Mouse (Mus musculus) forebrain, embryonic 12.5 days (tissue): Measurements from ENCODE around the gene Pate4. TPM values are rescaled to one million over a fixed set of nuclear protein-coding genes. Genes with fewer than 3 reads are reported as not detected.
A peak's percentile ranks its signal among the peaks of the same experiment; 100 is the strongest.

Source experiments
- ATAC-seq: fragments of 200-750 bp; cut with Nextera tagmentation; 2 replicates; pipeline ENCODE4 v1.8.0; 2017; ENCODE audit warnings: moderate TSS enrichment; ENCODE audit not compliant: low FRiP score
- H3K27ac ChIP-seq: fragments of 300-500 bp; sonication (generic); 2 replicates; pipeline ENCODE4 v1.5.1; 2016; ENCODE audit warnings: mild to moderate bottlenecking
- H3K27me3 ChIP-seq: fragments of 300-500 bp; sonication (generic); 2 replicates; pipeline ENCODE4 v1.6.1; 2016; ENCODE audit warnings: mild to moderate bottlenecking
- H3K36me3 ChIP-seq: fragments of 300-500 bp; sonication (generic); replicated peaks from 2 replicates; pipeline ENCODE4 v1.6.1; 2016; ENCODE audit warnings: mild to moderate bottlenecking
- H3K4me1 ChIP-seq: fragments of 300-500 bp; sonication (generic); 2 replicates; pipeline ENCODE4 v1.6.1; 2016
- H3K4me2 ChIP-seq: fragments of 300-500 bp; sonication (generic); 2 replicates; pipeline ENCODE4 v1.6.1; 2016; ENCODE audit warnings: mild to moderate bottlenecking, moderate library complexity
- H3K4me3 ChIP-seq: fragments of 300-500 bp; sonication (generic); replicated peaks from 2 replicates; pipeline ENCODE4 v1.5.1; 2016; ENCODE audit warnings: mild to moderate bottlenecking
- H3K9ac ChIP-seq: fragments of 300-500 bp; sonication (generic); 2 replicates; pipeline ENCODE4 v1.6.1; 2016; ENCODE audit warnings: mild to moderate bottlenecking
- H3K9me3 ChIP-seq: fragments of 300-500 bp; sonication (generic); 2 replicates; pipeline ENCODE4 v1.6.1; 2016
- WGBS: fragments of 180-500 bp; shearing (Covaris S2); methylation state at CpG from one replicate; pipeline ENCODE4 v1.1.7; 2016; 5-methylcytosine and 5-hydroxymethylcytosine counted together
- polyA plus RNA-seq: library from polyadenylated mRNA; unstranded; fragments of >200 nt; fragmentation: Nextera tagmentation; extraction: Ambion mirVana; gene quantifications from 2 replicates; pipeline ENCODE4 v1.2.1, GENCODE M21; 2016

The Pate4 gene
- polyA plus RNA-seq, 1 experiment from 2014 or later = not detected

DNA sequence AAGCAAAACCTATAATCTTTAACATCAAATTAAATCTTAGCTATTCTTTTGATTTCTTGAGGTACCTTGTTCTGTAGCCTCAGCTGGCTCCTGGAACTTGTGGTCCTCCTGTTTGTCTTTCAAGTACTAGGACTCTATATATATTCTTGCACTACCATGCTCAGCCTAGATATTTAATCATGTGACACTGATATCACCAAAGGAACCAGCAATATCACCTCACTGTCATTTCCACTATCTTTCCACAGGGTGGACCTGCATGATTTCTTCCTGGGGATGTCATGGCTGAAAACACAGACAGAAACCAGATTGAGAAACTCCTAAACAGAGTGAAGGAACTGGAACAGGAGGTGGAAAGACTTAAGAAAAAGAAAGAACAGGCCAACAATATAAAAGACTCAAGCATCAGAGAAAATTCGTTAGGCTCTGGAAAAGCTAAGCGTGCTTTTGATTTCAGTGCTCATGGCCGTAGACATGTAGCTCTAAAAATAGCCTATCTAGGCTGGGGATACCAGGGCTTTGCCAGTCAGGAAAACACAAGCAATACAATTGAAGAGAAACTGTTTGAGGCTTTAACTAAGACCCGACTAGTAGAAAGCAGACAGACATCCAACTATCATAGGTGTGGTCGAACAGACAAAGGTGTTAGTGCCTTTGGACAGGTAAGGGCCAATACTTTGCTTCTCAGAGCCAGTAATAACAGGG lies 47.1 kb downstream of the Pate4 start:
- no peak overlapping the region for H3K9ac ChIP-seq
- H3K36me3 ChIP-seq = peaks cover 55% of the 10 kb centered on the region
- 94% methylated on average over 5 of the region's 5 CpGs for WGBS

DNA sequence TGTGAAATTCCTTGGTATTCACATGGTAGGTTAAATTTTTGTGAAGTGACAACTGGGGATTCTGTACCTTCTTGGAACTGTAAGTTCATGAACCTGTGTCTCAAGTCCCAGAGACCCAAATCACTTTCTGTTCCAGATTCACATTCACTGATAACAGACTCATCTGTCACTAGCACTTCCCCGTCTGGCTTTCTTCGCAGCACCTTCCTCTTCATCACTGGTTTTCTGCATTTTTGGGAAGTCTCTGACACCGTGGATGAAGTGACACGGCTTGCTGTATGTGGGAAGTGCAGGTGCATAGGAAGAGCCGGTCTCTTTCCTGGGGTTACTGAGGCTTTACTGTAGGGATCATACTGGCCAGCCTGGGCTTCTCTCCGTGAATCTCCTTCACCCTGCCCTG lies 50.2 kb downstream of the Pate4 start:
- Histone ChIP-seq H3K27ac (no peak overlapping the region), H3K9ac (no peak overlapping the region), H3K9me3 (no peaks in the 10 kb centered on the region), H3K4me1 (peaks cover 16% of the 10 kb centered on the region), H3K4me3 (no peak overlapping the region), H3K36me3 (peaks cover 45% of the 10 kb centered on the region), H3K27me3 (peaks cover 12% of the 10 kb centered on the region), H3K4me2 (no peak overlapping the region)
- 92% methylated on average over 6 of the region's 6 CpGs for WGBS
- no peak for ATAC-seq

More for the DNA sequence above, 47.1 kb downstream of the Pate4 start:
- ATAC-seq = no peak
- H3K4me2 ChIP-seq = no peak overlapping the region
- H3K9me3 ChIP-seq = no peaks in the 10 kb centered on the region
- no peaks in the 10 kb centered on the region for H3K27me3 ChIP-seq
- no peak overlapping the region for H3K4me3 ChIP-seq
- peaks cover 21% of the 10 kb centered on the region for H3K4me1 ChIP-seq
- H3K27ac ChIP-seq = no peak overlapping the region

DNA sequence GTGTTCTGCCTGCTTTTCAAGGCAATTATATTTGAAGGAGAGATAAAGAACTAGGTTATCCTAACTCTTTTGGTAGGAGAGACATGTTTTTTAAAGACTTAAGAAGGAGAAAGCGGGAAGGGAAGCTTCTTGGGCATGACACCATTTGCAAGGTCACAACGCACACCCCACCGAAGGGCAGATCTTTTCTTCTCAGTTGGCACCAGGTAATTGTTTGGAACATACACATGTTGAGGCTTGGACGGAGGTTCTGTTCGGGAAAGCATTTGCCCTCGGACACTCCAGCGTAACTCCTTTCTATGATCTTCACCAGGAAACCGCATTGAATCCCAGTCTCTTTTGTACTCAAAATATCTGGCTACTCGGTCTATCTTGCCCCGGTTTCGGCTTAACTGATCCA lies 50.7 kb downstream of the Pate4 start:
- Histone ChIP-seq H3K27me3 (peaks cover 14% of the 10 kb centered on the region), H3K9me3 (no peaks in the 10 kb centered on the region), H3K36me3 (peaks cover 41% of the 10 kb centered on the region), H3K4me1 (peaks cover 16% of the 10 kb centered on the region), H3K9ac (no peak overlapping the region), H3K4me2 (no peak overlapping the region), H3K27ac (no peak overlapping the region), H3K4me3 (no peak overlapping the region)
- no peak for ATAC-seq
- 93% methylated on average over 11 of the region's 11 CpGs for WGBS

DNA sequence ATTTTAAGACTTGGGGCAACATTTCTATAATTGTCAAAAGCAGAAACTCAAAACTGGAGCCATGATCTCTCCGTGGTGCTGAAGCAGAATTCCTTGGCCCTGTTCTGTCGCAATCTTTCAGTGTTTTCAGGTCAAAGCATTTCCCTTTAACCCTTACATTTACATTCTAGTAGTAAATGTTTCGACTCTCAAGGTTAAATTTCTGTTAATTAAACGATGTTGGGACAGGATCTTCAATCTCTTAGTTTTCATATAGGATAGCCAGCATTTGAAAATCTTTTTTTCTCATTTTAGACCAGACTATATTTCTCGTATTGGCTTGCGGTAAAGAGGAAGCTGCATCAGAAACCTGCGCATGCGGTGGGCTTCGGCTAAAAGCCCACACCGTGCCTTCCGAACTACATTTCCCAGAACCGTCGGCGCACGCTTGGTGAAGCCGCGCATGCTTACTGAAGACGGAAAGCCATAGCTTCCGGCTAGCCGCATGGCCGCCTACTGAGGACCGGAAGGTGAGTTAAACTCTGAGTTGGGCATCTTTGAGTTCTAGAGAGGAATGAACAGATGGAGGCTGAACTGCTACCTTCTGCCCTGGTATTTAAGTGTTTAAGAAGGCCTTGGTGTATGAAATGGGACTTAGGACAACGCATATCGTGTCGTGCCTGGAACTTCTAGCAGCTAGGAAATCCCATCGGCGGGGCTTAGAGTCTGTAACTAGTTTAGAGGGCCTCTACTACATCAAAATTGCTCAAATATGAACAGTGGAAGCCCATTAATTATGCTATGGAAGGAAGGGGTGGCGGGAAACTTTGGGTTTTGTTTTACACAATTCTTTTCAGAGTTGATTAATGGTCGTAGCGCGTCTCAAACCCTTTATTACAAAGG lies 52.5 kb downstream of the Pate4 start:
- Histone ChIP-seq H3K9me3 (no peaks in the 10 kb centered on the region), H3K9ac (peak overlapping the region; percentile 58), H3K27me3 (peaks cover 14% of the 10 kb centered on the region), H3K27ac (peak overlapping the region; percentile 60; the same call in 1 of the 2 replicates), H3K4me3 (peak overlapping the region; percentile 49), H3K4me1 (peaks cover 16% of the 10 kb centered on the region), H3K4me2 (peak overlapping the region; percentile 89), H3K36me3 (peaks cover 23% of the 10 kb centered on the region)
- 3% methylated on average over 31 of the region's 31 CpGs for WGBS
- ATAC-seq = peak; percentile 92

DNA sequence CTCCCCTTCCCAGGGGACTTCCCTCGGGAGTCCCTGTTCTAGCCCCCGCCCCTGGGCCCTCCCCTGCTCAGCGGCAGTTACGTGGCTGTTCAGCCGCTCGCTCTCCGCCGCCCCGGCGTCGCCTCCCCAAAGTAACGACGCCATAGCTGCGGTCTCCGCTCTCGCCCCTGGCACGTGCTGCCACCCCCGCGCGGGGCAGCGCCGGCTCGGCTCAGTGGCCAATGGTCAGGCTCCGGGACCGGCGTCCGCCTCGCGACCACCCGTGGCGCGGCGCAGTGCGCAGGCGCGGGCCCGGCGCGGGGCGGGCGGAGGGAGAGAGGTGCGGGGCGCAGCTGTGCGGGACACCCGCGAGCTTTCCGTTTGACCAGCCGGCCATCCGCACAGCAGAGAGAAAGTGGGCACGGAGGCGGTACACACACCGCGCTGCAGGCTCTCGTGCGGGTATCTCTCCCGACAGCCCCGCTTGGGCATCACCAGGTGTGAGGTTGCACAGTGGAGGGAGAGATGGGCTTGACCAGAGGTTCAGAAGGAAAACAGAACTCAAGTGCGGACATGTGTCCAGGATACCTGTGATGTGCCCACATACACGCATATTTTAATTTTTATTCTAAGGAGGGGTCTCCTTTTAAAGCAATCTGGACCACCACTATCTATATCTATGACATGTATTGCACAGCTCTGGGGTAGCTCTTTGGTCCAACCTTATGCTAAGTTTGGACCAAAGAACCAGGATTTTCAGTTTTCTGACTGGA lies 53.3 kb downstream of the Pate4 start, which contains the start of the genes Ddx25 and Pus3:
Gene Ddx25 (minus strand): TSS at position 272 of the 752 bp plus-strand sequence.
Gene Pus3 (plus strand): TSS at position 339 of the 752 bp plus-strand sequence.
- Histone ChIP-seq H3K9me3 (no peaks in the 10 kb centered on the region), H3K27ac (peak within 1 kb of the TSS; percentile 60), H3K27me3 (peaks cover 14% of the 10 kb centered on the region), H3K9ac (peak within 1 kb of the TSS; percentile 58), H3K4me1 (peaks cover 16% of the 10 kb centered on the region), H3K36me3 (peaks cover 19% of the 10 kb centered on the region), H3K4me3 (peak within 1 kb of the TSS; percentile 49), H3K4me2 (peak within 1 kb of the TSS; percentile 89)
- WGBS = 1% methylated on average over 59 of the region's 59 CpGs
- peak; percentile 89 for ATAC-seq

Other genes starting within 250 kb of the Pate4 start
- 23.4 and 23.7 TPM in 2 replicates for gene Cdon, start 190.8 kb downstream of the Pate4 start, polyA plus RNA-seq
- gene Gm1113, start 93.7 kb downstream of the Pate4 start, polyA plus RNA-seq = not detected in 2 replicates
- gene Ddx25, start 53.4 kb downstream of the Pate4 start, polyA plus RNA-seq = 10.4 and 11.4 TPM in 2 replicates
- gene Pus3, start 53.3 kb downstream of the Pate4 start, polyA plus RNA-seq = 19.1 and 19.3 TPM in 2 replicates
- 2.3 TPM in 2 replicates for gene Pate2, start 41.7 kb downstream of the Pate4 start, polyA plus RNA-seq
- gene Hyls1, start 41.5 kb downstream of the Pate4 start, polyA plus RNA-seq = 26.7 and 29.9 TPM in 2 replicates
- gene Pate3, start 36.3 kb upstream of the Pate4 start, polyA plus RNA-seq = 0.19 TPM in 1 of 2 replicates, not detected in the other
- gene Pate1, start 75.4 kb upstream of the Pate4 start, polyA plus RNA-seq = not detected in 2 replicates
- gene Gm17677, start 129.1 kb upstream of the Pate4 start, polyA plus RNA-seq = not detected in 2 replicates
- gene Gm17727, start 166.2 kb upstream of the Pate4 start, polyA plus RNA-seq = not detected in 2 replicates
- not detected in 2 replicates for gene Gm27235, start 178.2 kb upstream of the Pate4 start, polyA plus RNA-seq
- gene D730048I06Rik, start 178.2 kb upstream of the Pate4 start, polyA plus RNA-seq = not detected in 2 replicates
- gene 9230110F15Rik, start 232.2 kb upstream of the Pate4 start, polyA plus RNA-seq = not detected in 2 replicates